Mouse (Mus musculus) neural tube, embryonic 15.5 days (tissue): ENCODE results near the gene Cep72. TPM values are rescaled to one million over a fixed set of nuclear protein-coding genes. Genes with fewer than 3 reads are reported as not detected.

ENCODE experiments used
- ATAC-seq: fragments of 200-750 bp; cut with Nextera tagmentation; 2 replicates; pipeline ENCODE4 v1.8.0; 2017; ENCODE audit warnings: mild to moderate bottlenecking, moderate TSS enrichment, moderate library complexity; ENCODE audit not compliant: low FRiP score
- H3K27ac ChIP-seq: fragments of 300-500 bp; sonication (generic); replicated peaks from 2 replicates; pipeline ENCODE4 v1.5.1; 2015; ENCODE audit warnings: mild to moderate bottlenecking, inconsistent platforms
- H3K27me3 ChIP-seq: fragments of 300-500 bp; sonication (generic); replicated peaks from 2 replicates; pipeline ENCODE4 v1.6.1; 2015; ENCODE audit warnings: inconsistent platforms
- H3K36me3 ChIP-seq: fragments of 300-500 bp; sonication (generic); 2 replicates; pipeline ENCODE4 v1.6.1; 2015; ENCODE audit warnings: inconsistent platforms
- H3K4me1 ChIP-seq: fragments of 300-500 bp; sonication (generic); 2 replicates; pipeline ENCODE4 v1.6.1; 2015; ENCODE audit warnings: inconsistent platforms
- H3K4me2 ChIP-seq: fragments of 300-500 bp; sonication (generic); 2 replicates; pipeline ENCODE4 v1.6.1; 2015; ENCODE audit warnings: inconsistent platforms, mild to moderate bottlenecking, moderate library complexity
- H3K4me3 ChIP-seq: fragments of 300-500 bp; sonication (generic); replicated peaks from 2 replicates; pipeline ENCODE4 v1.5.1; 2015; ENCODE audit warnings: mild to moderate bottlenecking, inconsistent platforms
- H3K9ac ChIP-seq: fragments of 300-500 bp; sonication (generic); replicated peaks from 2 replicates; pipeline ENCODE4 v1.6.1; 2015; ENCODE audit warnings: mild to moderate bottlenecking, inconsistent platforms
- H3K9me3 ChIP-seq: fragments of 300-500 bp; sonication (generic); replicated peaks from 2 replicates; pipeline ENCODE4 v1.6.1; 2016; ENCODE audit warnings: inconsistent platforms
- WGBS: fragments of 180-500 bp; shearing (Covaris S2); methylation state at CpG from one replicate; pipeline ENCODE4 v1.1.7; 2015; ENCODE audit warnings: mixed read lengths; 5-methylcytosine and 5-hydroxymethylcytosine counted together
- polyA plus RNA-seq: library from polyadenylated mRNA; unstranded; fragments of >200 nt; fragmentation: Nextera tagmentation; extraction: Ambion mirVana; gene quantifications from 2 replicates; pipeline ENCODE4 v1.2.1, GENCODE M21; 2015

Cep72 gene
- polyA plus RNA-seq, 1 experiment from 2014 or later: 7.5 TPM

DNA sequence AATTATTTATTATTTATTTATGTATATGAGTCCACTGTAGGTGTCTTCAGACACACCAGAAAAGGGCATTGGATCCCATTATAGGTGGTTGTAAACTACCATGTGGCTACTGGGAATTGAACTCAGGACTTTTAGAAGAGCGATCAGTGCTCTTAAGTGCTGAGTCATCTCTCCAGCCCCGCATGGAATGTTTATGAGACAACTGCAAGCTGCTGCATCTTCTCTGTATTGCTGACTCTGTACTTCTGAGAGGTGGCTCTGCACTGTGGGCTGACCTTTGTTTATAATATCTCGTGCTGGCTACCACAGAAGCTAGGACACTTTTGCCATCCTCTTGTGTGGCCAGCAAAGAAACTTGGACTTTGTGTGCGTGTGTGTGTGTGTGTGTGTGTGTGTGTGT is 60.6 kb downstream of the Cep72 start:
- H3K4me2 ChIP-seq: no peak overlapping the region
- ATAC-seq: no peak
- H3K9me3 ChIP-seq: no peaks in the 10 kb centered on the region
- H3K27me3 ChIP-seq: no peaks in the 10 kb centered on the region
- no peak overlapping the region for H3K4me3 ChIP-seq
- H3K9ac ChIP-seq: no peak overlapping the region
- H3K27ac ChIP-seq: no peak overlapping the region
- WGBS: 78% methylated on average over 4 of the region's 4 CpGs
- no peaks in the 10 kb centered on the region for H3K36me3 ChIP-seq
- no peaks in the 10 kb centered on the region for H3K4me1 ChIP-seq

DNA sequence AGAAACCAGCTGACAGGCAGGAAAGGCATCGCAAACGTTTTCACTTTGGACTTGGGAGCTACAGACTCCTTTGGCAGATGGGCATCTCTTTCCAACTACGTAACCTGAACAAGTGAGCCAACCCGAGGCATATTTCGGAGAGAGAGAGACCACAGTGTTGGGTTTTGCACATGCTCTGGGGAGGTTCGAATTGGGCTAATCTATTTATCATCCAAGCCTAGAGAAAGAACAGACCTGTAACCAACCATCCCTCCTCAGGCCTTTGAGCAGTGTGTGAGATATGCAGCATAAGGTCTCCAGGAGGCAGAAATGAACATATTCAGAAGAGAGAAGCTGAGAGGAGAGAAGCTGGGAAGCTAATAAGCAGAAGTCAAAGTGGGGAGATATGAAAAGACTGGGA is 61.1 kb downstream of the Cep72 start:
- H3K4me2 ChIP-seq: no peak overlapping the region
- no peaks in the 10 kb centered on the region for H3K27me3 ChIP-seq
- no peak for ATAC-seq
- no peak overlapping the region for H3K9ac ChIP-seq
- H3K27ac ChIP-seq: no peak overlapping the region
- no peaks in the 10 kb centered on the region for H3K9me3 ChIP-seq
- WGBS: 85% methylated on average over 6 of the region's 6 CpGs
- no peaks in the 10 kb centered on the region for H3K4me1 ChIP-seq
- no peaks in the 10 kb centered on the region for H3K36me3 ChIP-seq
- no peak overlapping the region for H3K4me3 ChIP-seq

DNA sequence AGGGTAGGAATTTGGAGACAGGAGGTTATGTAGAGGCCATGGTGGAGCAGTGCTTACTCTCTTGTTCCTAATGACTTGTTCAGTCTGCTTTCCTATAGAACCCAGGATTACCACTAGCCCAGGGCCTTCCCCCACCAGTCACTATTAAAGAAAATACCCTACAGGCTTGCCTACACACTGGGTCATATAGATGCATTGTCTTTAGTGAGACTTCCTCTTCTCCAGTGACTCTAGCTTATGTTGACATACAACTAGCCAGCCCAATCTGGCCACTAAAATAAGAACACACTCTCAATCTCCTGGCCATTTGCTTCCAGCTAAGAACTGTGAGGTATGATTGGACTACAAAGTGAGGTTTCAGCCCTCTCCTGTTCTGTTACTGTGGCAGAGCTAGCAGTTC is 61.6 kb downstream of the Cep72 start:
- no peak for ATAC-seq
- Histone ChIP-seq H3K4me3 (no peak overlapping the region), H3K27me3 (no peaks in the 10 kb centered on the region), H3K4me2 (no peak overlapping the region), H3K9ac (no peak overlapping the region), H3K9me3 (no peaks in the 10 kb centered on the region), H3K27ac (no peak overlapping the region), H3K36me3 (no peaks in the 10 kb centered on the region), H3K4me1 (no peaks in the 10 kb centered on the region)

DNA sequence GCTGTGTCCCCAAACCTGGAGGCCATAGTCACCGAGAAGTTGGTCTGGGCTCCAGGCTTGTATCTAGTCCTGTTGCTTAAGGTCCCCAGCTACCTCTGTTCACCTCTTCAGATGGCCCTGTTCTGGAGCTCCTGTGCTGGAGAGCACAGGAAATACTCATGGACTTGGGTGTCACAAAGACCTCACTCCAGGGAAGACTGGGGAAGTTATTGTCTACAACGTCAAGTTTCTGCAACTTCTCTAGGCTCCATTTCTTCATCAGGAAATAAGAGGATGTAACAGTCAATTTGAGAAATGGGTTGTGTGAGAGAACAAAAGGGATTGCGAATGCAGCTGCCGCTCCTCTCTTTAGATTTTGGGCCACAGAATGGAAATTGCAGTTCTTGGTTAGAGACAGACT is 65.6 kb downstream of the Cep72 start:
- ATAC-seq: no peak
- H3K4me3 ChIP-seq: no peak overlapping the region
- H3K4me2 ChIP-seq: no peak overlapping the region
- 83% methylated on average over 4 of the region's 4 CpGs for WGBS
- no peaks in the 10 kb centered on the region for H3K27me3 ChIP-seq
- H3K36me3 ChIP-seq: no peaks in the 10 kb centered on the region
- no peaks in the 10 kb centered on the region for H3K9me3 ChIP-seq
- no peak overlapping the region for H3K27ac ChIP-seq
- H3K4me1 ChIP-seq: no peaks in the 10 kb centered on the region
- H3K9ac ChIP-seq: no peak overlapping the region

DNA sequence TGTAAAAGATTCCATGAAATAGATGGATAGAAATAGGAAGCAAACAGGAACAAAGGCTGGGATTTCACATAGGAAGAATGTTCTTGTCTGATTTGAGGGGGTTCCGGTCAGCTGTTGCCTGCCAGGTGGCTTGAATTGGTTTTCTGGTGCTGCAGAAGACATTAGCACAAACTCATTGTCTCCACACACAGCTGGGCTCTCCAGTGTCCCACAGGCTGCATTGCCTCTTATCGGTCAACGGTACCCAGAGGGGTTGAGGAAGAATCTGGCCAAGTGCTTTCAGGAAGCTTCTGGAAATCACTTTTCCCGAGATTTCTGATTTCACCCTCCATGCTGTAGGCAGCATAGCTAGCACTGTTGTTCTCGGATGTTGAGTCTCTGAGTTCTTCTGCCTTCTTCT is 70.8 kb downstream of the Cep72 start:
- Histone ChIP-seq H3K4me3 (no peak overlapping the region), H3K36me3 (no peaks in the 10 kb centered on the region), H3K27me3 (no peaks in the 10 kb centered on the region), H3K4me2 (no peak overlapping the region), H3K9me3 (no peaks in the 10 kb centered on the region), H3K4me1 (no peaks in the 10 kb centered on the region), H3K9ac (no peak overlapping the region), H3K27ac (no peak overlapping the region)
- no peak for ATAC-seq
- 78% methylated on average over 5 of the region's 5 CpGs for WGBS

DNA sequence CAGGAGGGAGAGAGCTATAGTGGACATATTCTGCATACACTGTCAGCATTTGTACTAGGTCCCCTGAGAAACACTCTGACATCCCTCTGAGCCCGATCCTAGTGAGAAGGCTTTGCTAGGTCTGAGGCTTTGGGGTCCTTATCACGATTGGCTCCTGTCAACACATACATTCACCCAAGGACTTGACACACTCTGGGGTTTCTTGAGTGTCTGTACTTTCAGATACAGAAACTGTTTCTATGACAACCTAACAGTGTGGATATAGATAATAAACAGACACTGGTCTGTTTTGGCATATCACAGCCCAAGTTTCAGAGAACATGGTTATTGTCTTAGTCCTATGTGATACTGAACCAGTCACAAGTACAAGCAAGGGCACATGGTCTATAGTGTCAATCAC is 71.3 kb downstream of the Cep72 start:
- WGBS: 82% methylated on average over 2 of the region's 2 CpGs
- H3K36me3 ChIP-seq: no peaks in the 10 kb centered on the region
- ATAC-seq: no peak
- H3K9ac ChIP-seq: no peak overlapping the region
- no peak overlapping the region for H3K27ac ChIP-seq
- no peak overlapping the region for H3K4me2 ChIP-seq
- no peaks in the 10 kb centered on the region for H3K27me3 ChIP-seq
- no peaks in the 10 kb centered on the region for H3K4me1 ChIP-seq
- no peaks in the 10 kb centered on the region for H3K9me3 ChIP-seq
- H3K4me3 ChIP-seq: no peak overlapping the region

DNA sequence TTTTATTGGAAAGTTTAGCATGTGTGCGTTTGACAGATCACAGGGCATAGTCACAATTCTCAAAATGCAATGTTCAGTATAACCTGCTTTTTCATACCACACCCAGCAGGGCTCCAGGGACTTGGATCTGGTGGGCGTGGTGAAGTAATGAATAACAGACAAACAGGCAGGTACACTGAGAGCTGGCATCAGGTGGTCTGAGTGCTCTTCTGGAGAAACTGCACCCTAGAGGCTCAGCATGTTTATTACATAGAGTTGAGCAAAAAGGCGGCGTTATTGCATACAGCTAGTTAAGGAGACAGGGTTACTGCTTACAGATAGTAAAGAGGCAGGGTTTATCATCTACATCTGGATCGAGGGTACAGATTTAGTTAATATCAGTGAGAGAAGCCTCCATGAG is 71.8 kb downstream of the Cep72 start:
- Histone ChIP-seq H3K4me2 (no peak overlapping the region), H3K4me1 (no peaks in the 10 kb centered on the region), H3K4me3 (no peak overlapping the region), H3K27me3 (no peaks in the 10 kb centered on the region), H3K9ac (no peak overlapping the region), H3K27ac (no peak overlapping the region), H3K36me3 (no peaks in the 10 kb centered on the region), H3K9me3 (no peaks in the 10 kb centered on the region)
- ATAC-seq: no peak
- WGBS: 72% methylated on average over 5 of the region's 5 CpGs

Other genes starting within 250 kb of the Cep72 start
- 12.2 and 12.7 TPM in 2 replicates for gene Nkd2, start 214.7 kb downstream of the Cep72 start, polyA plus RNA-seq
- 9.6 and 15.5 TPM in 2 replicates for gene Trip13, start 124.5 kb downstream of the Cep72 start, polyA plus RNA-seq
- 68.8 and 78.1 TPM in 2 replicates for gene Brd9, start 124.5 kb downstream of the Cep72 start, polyA plus RNA-seq
- not detected in 2 replicates for gene Zdhhc11, start 98.4 kb downstream of the Cep72 start, polyA plus RNA-seq
- gene Tppp, start 52.9 kb downstream of the Cep72 start, polyA plus RNA-seq: 11.0 and 12.1 TPM in 2 replicates
- gene Slc9a3, start 59.2 kb upstream of the Cep72 start, polyA plus RNA-seq: 0.23 and 0.46 TPM in 2 replicates
- gene Exoc3, start 146.4 kb upstream of the Cep72 start, polyA plus RNA-seq: 109 and 115 TPM in 2 replicates
- 0.33 and 0.36 TPM in 2 replicates for gene Ahrr, start 230.0 kb upstream of the Cep72 start, polyA plus RNA-seq